Mouse (Mus musculus) heart, embryonic 14.5 days (tissue): ENCODE data around the gene 9530053A07Rik. TPM values are rescaled to one million over a fixed set of nuclear protein-coding genes. Genes with fewer than 3 reads are reported as not detected.

Source experiments
- ATAC-seq: fragments of 200-750 bp; cut with Nextera tagmentation; 2 replicates; pipeline ENCODE4 v1.8.0; 2017; ENCODE audit warnings: low read depth, moderate TSS enrichment; ENCODE audit not compliant: insufficient number of reproducible peaks, insufficient read depth, low FRiP score
- H3K27ac ChIP-seq, 2 experiments: fragments of 200-500 bp in 1 of 2; fragments of 300-500 bp in 1 of 2; sonication (generic) in 1 of 2; replicated peaks in 1 of 2; 2 replicates each; pipeline ENCODE4 v1.5.1; 2012 to 2014; ENCODE audit warnings: low read depth in 2 of 2, low read length in 2 of 2, control low read depth in 1 of 2, mild to moderate bottlenecking in 1 of 2, mixed read lengths in 1 of 2; ENCODE audit not compliant: control insufficient read depth in 1 of 2, insufficient read depth in 1 of 2
- H3K27me3 ChIP-seq: fragments of 300-500 bp; sonication (generic); 2 replicates; pipeline ENCODE4 v1.6.1; 2014; ENCODE audit warnings: mild to moderate bottlenecking, low read length, control low read depth; ENCODE audit not compliant: control insufficient read depth, insufficient read depth
- H3K36me3 ChIP-seq: fragments of 300-500 bp; sonication (generic); 2 replicates; pipeline ENCODE4 v1.6.1; 2014; ENCODE audit warnings: mild to moderate bottlenecking, control low read depth, low read length, mixed read lengths; ENCODE audit not compliant: control insufficient read depth, insufficient read depth
- H3K4me1 ChIP-seq, 2 experiments: fragments of 200-500 bp in 1 of 2; fragments of 300-500 bp in 1 of 2; sonication (generic) in 1 of 2; 2 replicates each; pipeline ENCODE4 v1.6.1; 2012 to 2014; ENCODE audit warnings: low read length in 2 of 2, control low read depth in 1 of 2, mixed read lengths in 1 of 2; ENCODE audit not compliant: control insufficient read depth in 2 of 2, insufficient read depth in 2 of 2
- H3K4me2 ChIP-seq: fragments of 300-500 bp; sonication (generic); 2 replicates; pipeline ENCODE4 v1.6.1; 2014; ENCODE audit warnings: mild to moderate bottlenecking, low read length
- H3K4me3 ChIP-seq, 2 experiments: fragments of 200-500 bp in 1 of 2; fragments of 300-500 bp in 1 of 2; sonication (generic) in 1 of 2; 2 replicates each; pipeline ENCODE4 v1.5.1; 2012 to 2014; ENCODE audit warnings: low read length in 2 of 2, mild to moderate bottlenecking in 2 of 2, control low read depth in 1 of 2, low read depth in 1 of 2, moderate library complexity in 1 of 2; ENCODE audit not compliant: control insufficient read depth in 1 of 2, insufficient read depth in 1 of 2
- H3K9ac ChIP-seq: fragments of 300-500 bp; sonication (generic); 2 replicates; pipeline ENCODE4 v1.6.1; 2014; ENCODE audit warnings: mild to moderate bottlenecking, low read length
- H3K9me3 ChIP-seq: fragments of 300-500 bp; sonication (generic); 2 replicates; pipeline ENCODE4 v1.6.1; 2016; ENCODE audit warnings: low read length, control low read depth; ENCODE audit not compliant: control insufficient read depth
- WGBS: fragments of 180-500 bp; shearing (Covaris S2); extraction: QIAGEN DNeasy Blood & Tissue Kit; methylation state at CpG from one replicate; pipeline ENCODE4 v1.1.7; 2014; 5-methylcytosine and 5-hydroxymethylcytosine counted together
- polyA plus RNA-seq: library from polyadenylated mRNA; unstranded; fragments of >200 nt; fragmentation: Nextera tagmentation; extraction: Ambion mirVana; gene quantifications from 2 replicates; pipeline ENCODE4 v1.2.1, GENCODE M21; 2014

The 9530053A07Rik gene
- polyA plus RNA-seq, 1 experiment from 2014 or later: not detected

DNA sequence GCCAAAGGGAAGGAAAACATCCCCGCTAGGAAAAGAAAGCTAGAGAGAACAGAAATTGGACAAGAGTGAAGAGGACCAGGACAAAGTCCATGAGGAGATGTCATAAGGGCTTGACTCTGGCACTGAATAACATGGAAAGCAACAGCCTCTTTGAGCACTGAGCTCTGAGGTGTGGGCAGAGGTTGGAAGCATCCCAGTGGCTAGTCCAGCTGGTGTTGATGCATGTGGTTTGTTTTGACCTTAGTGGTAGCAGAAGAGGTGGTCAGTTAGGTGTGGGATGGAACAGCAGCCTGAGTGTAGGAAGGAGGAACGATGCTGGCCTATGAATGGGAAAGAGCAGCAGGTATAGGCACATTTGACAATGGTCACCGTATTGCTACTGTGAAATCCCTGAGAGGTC, 62.2 kb downstream of the 9530053A07Rik start:
- no peak overlapping the region for H3K9ac ChIP-seq
- WGBS: 94% methylated on average over 3 of the region's 3 CpGs
- ATAC-seq: no peak
- H3K4me2 ChIP-seq: no peak overlapping the region
- no peaks in the 10 kb centered on the region for H3K4me1 ChIP-seq
- peaks cover 74% of the 10 kb centered on the region for H3K36me3 ChIP-seq
- H3K9me3 ChIP-seq: no peaks in the 10 kb centered on the region
- H3K27ac ChIP-seq: no peak overlapping the region
- no peaks in the 10 kb centered on the region for H3K27me3 ChIP-seq
- H3K4me3 ChIP-seq: no peak overlapping the region

DNA sequence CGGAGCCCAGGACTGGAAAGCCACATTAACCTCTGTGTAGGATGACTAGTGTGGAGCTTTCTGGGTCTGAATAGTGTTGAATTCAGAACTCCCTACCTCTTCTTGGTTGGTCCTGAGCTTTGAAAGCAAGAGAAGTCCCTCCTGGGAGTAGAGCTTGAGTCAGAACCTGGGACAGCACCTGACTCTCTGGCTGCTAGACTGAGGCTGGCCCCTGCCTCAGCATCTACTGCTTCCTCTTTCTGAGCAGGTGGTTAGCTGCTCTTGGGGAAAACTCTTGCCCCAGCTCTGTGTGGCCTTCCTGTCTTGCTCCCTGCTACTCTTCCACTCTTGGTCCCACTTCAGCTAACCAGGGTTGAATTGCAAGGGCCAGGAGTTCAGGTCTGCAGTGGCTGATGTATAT, 62.6 kb downstream of the 9530053A07Rik start:
- Histone ChIP-seq H3K9ac (no peak overlapping the region), H3K4me3 (no peak overlapping the region), H3K27ac (no peak overlapping the region), H3K4me2 (no peak overlapping the region), H3K9me3 (no peaks in the 10 kb centered on the region), H3K4me1 (no peaks in the 10 kb centered on the region), H3K36me3 (peaks cover 70% of the 10 kb centered on the region), H3K27me3 (no peaks in the 10 kb centered on the region)
- WGBS: 96% methylated on average over 1 of the region's 1 CpGs
- no peak for ATAC-seq

DNA sequence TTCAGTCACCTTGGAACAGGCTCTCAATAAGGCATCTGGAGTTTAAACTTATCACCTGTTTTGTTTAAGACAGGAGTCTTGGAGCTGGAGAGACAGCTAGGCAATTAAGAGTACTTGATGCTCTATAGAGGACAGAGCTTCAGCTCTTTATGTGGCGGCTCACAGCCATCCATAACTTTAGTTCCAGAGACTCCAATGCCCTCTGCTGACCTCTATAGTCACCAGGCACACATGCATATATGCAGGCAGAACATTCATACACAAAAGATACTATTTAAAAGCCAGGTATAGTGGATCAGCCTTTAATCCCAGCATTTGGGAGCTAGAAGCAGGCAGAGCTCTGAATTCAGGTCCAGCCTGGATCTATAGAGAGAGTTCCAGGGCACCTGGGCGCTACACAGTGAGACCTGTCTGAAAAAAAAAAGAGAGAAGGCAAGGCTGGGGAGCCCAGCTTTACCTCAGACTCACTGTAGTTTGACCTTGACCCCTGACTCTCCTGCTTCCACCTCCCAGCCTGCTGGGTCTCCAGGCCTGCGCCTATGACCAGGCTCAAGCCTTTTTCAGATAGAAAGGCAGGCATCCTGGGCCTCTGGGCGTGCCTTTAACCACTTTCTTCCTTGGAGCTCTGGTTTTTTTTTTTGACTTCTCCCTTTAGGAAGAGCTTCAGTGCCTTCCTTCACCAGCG, 66.3 kb downstream of the 9530053A07Rik start:
- H3K36me3 ChIP-seq: peaks cover 43% of the 10 kb centered on the region
- no peak for ATAC-seq
- H3K27me3 ChIP-seq: no peaks in the 10 kb centered on the region
- 86% methylated on average over 5 of the region's 5 CpGs for WGBS
- H3K9ac ChIP-seq: no peak overlapping the region
- H3K27ac ChIP-seq: no peak overlapping the region
- H3K9me3 ChIP-seq: no peaks in the 10 kb centered on the region
- no peaks in the 10 kb centered on the region for H3K4me1 ChIP-seq
- no peak overlapping the region for H3K4me3 ChIP-seq
- no peak overlapping the region for H3K4me2 ChIP-seq

DNA sequence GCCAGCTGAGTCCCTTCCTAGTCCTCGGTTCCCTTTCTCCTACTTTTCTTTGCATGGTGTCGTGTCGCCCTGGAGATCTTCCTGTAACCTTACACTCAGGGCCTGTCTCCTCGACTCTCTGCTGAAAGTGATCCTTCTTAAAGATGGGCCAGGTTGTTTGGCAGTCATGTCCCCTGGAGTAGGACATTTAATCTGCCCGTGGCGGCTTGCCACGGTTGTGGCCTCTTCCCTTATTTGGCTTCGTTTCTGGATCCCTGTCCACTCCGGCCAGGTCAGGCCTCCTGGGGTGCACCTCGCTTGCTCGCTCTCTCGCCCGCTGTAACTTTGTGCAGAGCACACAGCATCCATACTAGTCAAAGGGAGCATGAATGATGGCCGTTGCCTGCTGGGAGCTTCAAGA, 67.3 kb downstream of the 9530053A07Rik start:
- H3K9me3 ChIP-seq: no peaks in the 10 kb centered on the region
- no peak overlapping the region for H3K4me2 ChIP-seq
- no peaks in the 10 kb centered on the region for H3K4me1 ChIP-seq
- WGBS: 86% methylated on average over 14 of the region's 14 CpGs
- ATAC-seq: no peak
- H3K36me3 ChIP-seq: peaks cover 35% of the 10 kb centered on the region
- H3K27me3 ChIP-seq: no peaks in the 10 kb centered on the region
- H3K27ac ChIP-seq: no peak overlapping the region
- no peak overlapping the region for H3K9ac ChIP-seq
- H3K4me3 ChIP-seq: no peak overlapping the region

DNA sequence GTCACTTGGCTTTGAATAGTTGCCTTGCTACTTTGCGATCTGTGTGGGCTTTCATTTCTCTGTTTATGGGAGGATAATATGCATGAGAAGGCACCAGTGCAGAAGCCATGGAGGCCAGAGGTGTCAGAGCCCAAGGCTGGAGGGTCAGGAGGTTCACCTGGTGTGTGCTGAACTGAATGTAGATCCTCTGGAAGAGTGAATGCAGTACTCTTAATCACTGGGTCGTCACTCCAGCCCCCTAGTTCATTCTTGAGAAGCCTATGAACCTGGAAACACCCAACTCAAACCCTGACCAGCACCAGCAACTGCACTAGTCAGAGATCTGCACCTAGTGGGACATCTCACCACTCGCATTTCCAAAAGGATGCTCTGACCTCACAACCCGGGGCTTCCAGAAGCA, 69.8 kb downstream of the 9530053A07Rik start:
- Histone ChIP-seq H3K9me3 (no peaks in the 10 kb centered on the region), H3K36me3 (peaks cover 19% of the 10 kb centered on the region), H3K4me1 (no peaks in the 10 kb centered on the region), H3K9ac (no peak overlapping the region), H3K27ac (no peak overlapping the region), H3K4me2 (no peak overlapping the region), H3K4me3 (no peak overlapping the region), H3K27me3 (no peaks in the 10 kb centered on the region)
- ATAC-seq: no peak
- WGBS: 63% methylated on average over 4 of the region's 4 CpGs

DNA sequence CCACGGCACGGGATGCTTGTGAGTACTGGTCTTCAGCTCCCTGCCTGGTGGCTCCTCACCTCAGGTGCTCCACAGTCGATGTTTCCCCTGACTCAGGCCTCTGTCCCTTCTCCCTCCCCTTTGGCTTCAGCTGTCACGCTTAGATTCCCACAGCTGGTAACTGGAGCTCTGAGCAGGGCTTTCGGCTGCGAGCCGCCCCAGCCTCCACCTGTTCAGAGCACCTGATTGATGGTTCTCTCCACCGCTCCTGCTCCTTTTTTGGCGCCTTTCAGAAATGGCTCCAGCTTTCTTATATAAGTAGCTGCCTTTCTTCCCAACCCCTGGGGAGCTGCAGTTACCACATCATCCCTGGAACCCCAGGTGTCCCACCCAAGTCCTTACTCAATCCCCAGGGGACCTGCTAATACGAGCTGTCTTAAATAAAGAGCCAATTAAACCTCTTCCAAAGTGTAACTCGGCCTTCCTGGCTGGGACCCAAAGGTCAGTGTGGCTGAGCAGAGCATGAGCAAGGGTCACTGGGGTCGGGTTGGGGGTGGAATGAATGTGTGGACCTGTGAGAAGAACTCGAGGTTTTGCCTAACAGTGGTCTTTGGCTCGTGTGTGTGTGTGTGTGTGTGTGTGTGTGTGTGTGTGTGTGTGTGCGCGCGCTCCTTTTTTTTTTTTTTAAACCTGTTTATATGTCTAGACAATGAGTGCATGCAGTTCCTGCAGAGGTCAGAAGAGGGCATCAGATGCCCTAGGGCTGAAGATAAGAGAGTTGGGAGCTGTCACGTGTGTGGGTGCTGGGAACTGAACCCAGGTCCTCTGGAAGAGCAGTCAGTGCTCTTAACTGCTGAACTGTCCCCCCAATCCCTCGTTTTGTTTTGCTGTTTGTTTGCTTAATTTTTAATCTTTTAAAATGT, 74.2 kb downstream of the 9530053A07Rik start:
- Histone ChIP-seq H3K4me1 (no peaks in the 10 kb centered on the region), H3K4me2 (no peak overlapping the region), H3K36me3 (0 out of 2 replicates have a peak, but pooled peaks cover under 1% of the 10 kb centered on the region), H3K4me3 (no peak overlapping the region), H3K27me3 (no peaks in the 10 kb centered on the region), H3K9me3 (no peaks in the 10 kb centered on the region), H3K27ac (no peak overlapping the region), H3K9ac (no peak overlapping the region)
- WGBS: 60% methylated on average over 17 of the region's 19 CpGs
- no peak for ATAC-seq

DNA sequence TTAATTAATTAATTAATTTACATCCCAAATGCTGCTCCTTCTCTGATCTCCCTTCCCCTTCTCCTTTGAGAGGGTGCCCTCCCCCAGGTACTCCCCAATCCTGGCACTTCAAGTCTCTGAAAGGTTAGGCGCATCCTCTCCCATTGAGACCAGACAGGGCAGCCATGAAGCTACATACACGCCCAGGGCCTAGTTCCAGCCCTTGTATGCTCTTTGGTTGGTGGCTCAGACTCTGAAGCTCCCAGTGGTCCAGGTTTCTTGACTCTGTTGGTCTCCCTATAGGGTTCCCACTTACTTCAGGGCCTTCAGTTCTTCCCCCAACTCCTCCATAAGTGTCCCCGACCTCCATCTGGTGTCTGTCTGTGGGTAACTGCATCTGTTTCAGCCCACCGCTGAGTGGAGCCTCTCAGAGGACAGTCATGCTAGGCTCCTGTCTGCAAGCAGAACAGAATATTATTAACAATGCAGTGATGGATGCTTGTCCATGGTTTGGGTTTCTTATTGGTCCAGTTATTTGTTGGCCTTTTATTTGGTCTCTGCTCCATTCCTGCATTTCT, 76.9 kb downstream of the 9530053A07Rik start:
- Histone ChIP-seq H3K27me3 (no peaks in the 10 kb centered on the region), H3K36me3 (no peaks in the 10 kb centered on the region), H3K4me2 (no peak overlapping the region), H3K9me3 (no peaks in the 10 kb centered on the region), H3K9ac (no peak overlapping the region), H3K27ac (no peak overlapping the region), H3K4me1 (no peaks in the 10 kb centered on the region), H3K4me3 (no peak overlapping the region)
- 60% methylated on average over 4 of the region's 4 CpGs for WGBS
- ATAC-seq: no peak
